Mouse (Mus musculus) layer of hippocampus, adult 8-10 months (tissue): Measurements from ENCODE around the gene Ccdc24. TPM values are rescaled to one million over a fixed set of nuclear protein-coding genes. Genes with fewer than 3 reads are reported as not detected.

Experiments
- DNase-seq, 2 experiments: peaks; one replicate each; pipeline ENCODE4 v3.0.0; 2022; ENCODE audit warnings: low spot score in 2 of 2
- total RNA-seq, 4 experiments: library from RNA; stranded (reverse); gene quantifications; 2 replicates each; pipeline ENCODE4 v1.2.4; 2022

Gene Ccdc24
- total RNA-seq, 4 experiments from 2014 or later, result 0.72 to 1.1 (median 0.83) TPM

DNA sequence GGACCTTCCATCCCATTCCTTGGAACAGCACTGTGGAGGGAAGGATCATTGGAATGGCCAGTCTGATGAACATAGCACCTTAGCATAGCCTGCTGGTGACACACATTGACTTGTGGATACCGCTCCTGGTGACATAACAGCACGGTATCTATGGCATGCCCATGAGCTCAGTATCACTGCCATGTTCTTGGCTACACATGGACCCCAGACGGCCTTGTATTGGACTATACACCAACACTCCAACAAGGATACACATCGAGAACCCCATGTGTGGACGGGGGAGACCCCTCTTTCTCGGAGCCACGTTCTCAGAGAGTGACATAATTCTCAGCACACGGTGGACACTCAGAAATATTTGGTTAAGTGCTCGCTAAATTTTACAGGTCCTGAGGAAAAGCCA is 41.6 kb downstream of the Ccdc24 start:
- no peak for DNase-seq

- no peak for DNase-seq
Measured at GRCm38 (mm10) chr4:117830124-117830551, 42.2 kb downstream of the Ccdc24 start.

DNA sequence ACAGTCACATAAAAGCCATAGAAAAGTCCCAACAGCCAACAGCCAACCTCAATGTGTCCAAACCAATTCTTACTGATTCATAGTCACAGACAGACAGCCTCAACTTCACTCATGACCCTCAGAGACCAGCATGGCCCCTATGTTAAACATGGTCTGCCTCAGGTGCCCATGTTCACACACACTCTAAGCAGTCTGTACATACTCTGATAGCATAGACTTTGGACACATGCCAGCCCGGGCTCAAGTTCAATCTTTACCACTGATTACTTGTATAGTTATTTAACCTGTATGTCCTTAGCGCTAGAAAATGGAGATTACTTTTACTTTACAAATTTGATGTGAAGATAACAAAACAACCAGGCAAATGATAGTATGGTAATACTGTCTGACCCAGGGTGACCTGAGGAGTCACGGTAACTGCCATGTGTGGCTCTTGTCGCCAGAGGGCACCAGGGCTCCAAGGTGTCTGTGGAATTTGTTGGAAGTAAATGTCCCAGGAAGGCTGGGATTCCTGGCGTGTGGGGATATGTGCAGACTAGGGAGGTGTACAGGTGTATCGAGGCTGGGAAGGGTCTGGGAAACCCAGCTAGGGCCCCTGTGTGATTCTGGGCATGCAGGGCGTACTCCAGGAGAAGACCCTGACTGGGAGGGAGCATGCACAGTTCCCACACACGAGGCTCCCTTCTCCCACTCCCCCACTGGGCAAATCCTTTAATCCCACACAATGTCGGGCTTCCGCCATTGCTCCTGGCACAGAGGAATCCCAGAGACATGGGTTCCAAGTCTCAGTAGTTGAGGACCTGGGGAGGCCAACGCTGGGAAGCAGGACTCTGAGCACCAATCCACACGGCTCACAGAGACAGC is 42.9 kb downstream of the Ccdc24 start:
- DNase-seq, result peak in 1 of 2 experiments; percentile 57

- no peak for DNase-seq
Measured at GRCm38 (mm10) chr4:117828572-117829145, 43.7 kb downstream of the Ccdc24 start.

DNA sequence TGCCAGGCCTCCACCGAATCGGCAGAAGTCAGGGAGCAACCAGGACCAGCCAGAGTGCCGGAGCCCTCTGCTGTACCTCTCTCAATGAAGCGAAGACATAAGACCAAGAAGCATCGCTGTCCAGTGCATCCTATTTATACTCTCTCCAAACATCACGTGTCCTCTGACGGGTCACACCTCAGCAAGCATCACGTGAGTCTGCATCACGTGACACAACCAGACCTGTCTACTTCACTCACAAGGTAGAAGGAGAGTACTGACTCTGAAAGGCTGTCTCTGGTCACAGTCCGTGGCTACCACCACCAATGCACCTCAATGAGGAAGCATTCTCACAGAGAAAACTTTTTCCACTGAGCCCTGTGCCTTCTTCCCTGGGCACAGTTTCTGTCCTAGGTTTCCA is 54.3 kb downstream of the Ccdc24 start:
- no peak for DNase-seq

DNA sequence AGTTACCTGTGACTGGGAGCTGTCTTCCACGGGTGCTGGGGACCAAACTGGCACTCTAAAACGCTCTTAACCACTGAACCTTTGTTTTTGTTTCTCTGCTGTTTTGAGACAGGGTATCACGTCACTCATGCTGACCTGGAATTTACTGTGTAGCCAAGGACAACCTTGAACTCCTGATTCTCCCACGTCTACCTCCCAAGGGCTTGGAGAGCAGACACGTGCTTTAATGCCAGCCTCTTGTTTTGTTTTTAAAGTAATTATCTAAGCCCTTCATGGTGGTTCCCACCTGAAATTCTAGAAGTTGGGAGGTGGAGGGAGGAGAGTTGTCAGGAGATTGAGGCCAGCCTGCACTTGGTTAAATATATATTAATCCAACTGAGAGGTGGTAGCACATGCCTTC is 55.6 kb downstream of the Ccdc24 start:
- no peak for DNase-seq

Other genes starting within 250 kb of the Ccdc24 start
- gene Dmap1, start 190.3 kb downstream of the Ccdc24 start, total RNA-seq, result 10 to 100 TPM; 38.0 to 39.9 (median 39.4) TPM
- gene Gm12845, start 148.1 kb downstream of the Ccdc24 start, total RNA-seq, result not detected
- not detected for gene Klf17, start 106.9 kb downstream of the Ccdc24 start, total RNA-seq
- gene Slc6a9, start 38.1 kb downstream of the Ccdc24 start, total RNA-seq, result 10 to 100 TPM; 41.8 to 48.9 (median 44.4) TPM
- gene B4galt2, start 10.9 kb upstream of the Ccdc24 start, total RNA-seq, result 10 to 100 TPM; 59.6 to 64.5 (median 63.4) TPM
- 100 to 1,000 TPM; 406 to 438 (median 423) TPM for gene Atp6v0b, start 14.8 kb upstream of the Ccdc24 start, total RNA-seq
- 10 to 100 TPM in 3 of 4 experiments, 1 to 10 TPM in 1; 9.0 to 11.5 (median 11.0) TPM for gene Dph2, start 19.5 kb upstream of the Ccdc24 start, total RNA-seq
- 100 to 1,000 TPM; 127 to 140 (median 130) TPM for gene Ipo13, start 42.4 kb upstream of the Ccdc24 start, total RNA-seq
- gene Artn, start 57.2 kb upstream of the Ccdc24 start, total RNA-seq, result 1 to 10 TPM; 1.5 to 2.2 (median 1.9) TPM